Mouse (Mus musculus): ENCODE results near the gene Slc35d1. TPM values are rescaled to one million over a fixed set of nuclear protein-coding genes. Genes with fewer than 3 reads are reported as not detected.

Gene Slc35d1
- total and polyA plus RNA-seq, 3 experiments: 6.0 to 11.5 (median 8.7) TPM

DNA sequence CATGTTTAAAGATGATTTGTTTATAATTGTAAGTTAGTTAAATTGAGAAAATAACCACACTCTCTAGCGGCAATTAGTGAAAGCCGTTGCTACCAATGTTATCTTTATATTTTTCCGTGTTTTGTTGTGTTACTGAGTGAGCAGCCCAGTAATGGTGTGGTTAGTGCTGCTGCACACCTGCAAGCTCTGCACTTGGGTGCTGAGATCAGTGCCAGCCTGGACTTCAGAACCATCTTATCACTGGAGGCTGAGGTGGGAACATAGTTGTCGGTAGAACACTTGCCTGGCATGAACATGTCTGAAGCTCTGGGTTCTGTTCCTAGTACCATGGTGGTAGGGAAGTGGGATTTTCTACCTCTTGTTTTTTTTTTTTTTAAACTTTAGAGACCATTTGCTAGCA, 88.4 kb downstream of the Slc35d1 start:
- Histone ChIP-seq H3K9ac (ENCODE audit: insufficient read depth, low read depth) (no peak overlapping the region), H3K4me1 (ENCODE audit: control insufficient read depth in 1 of 2, insufficient read depth in 2 of 2) (peaks cover 5 to 46% of the 10 kb centered on the region in 2 experiments; a peak in 3 of 4 replicates), H3K36me3 (replicated peaks in 1 of 2; ENCODE audit: control insufficient read depth in 1 of 2, insufficient read depth in 1 of 2, low read length in 1 of 2) (peaks cover 0 to 30% of the 10 kb centered on the region in 2 experiments), H3K27ac (ENCODE audit: insufficient read depth, low read depth) (no peak overlapping the region), H3K9me3 (replicated peaks; ENCODE audit: low read length) (no peaks in the 10 kb centered on the region), H3K79me2 (replicated peaks; ENCODE audit: control insufficient read depth, extremely low read depth, insufficient read depth, poor library complexity, severe bottlenecking) (peaks cover 54% of the 10 kb centered on the region), H3K4me3 (replicated peaks in 1 of 3; ENCODE audit: low read depth in 2 of 3, low read length in 2 of 3, poor library complexity in 1 of 3) (no peak overlapping the region), H3K27me3 (replicated peaks) (no peaks in the 10 kb centered on the region), H3K4me2 (ENCODE audit: insufficient read depth, low read depth, poor library complexity, severe bottlenecking) (no peak overlapping the region)
- dilution Hi-C loops (cut with MboI; ENCODE audit: extremely low pct_ligation_motif_present, extremely low pct_unique_long_range_greater_than_20kb, low sequenced_read_pairs): no loop called here
- DNase-seq (ENCODE audit: extremely low read depth): no peak
- in situ Hi-C loops (cut with MboI; ENCODE audit: low pct_ligation_motif_present, low pct_unique_long_range_greater_than_20kb, low sequenced_read_pairs): no loop called here
- no peak for TF ChIP-seq NRF1 (IDR thresholded peaks at IDR 0.05; ENCODE audit: low read depth, low read length)
- no peak for TF ChIP-seq SIN3A (IDR thresholded peaks at IDR 0.05; ENCODE audit: low read length)
- TF ChIP-seq MEF2A (IDR thresholded peaks at IDR 0.05; ENCODE audit: borderline replicate concordance, low read depth, low read length): no peak
- TF ChIP-seq SMC3 (IDR thresholded peaks at IDR 0.05; ENCODE audit: low read depth, low read length): no peak
- TF ChIP-seq JUN (IDR thresholded peaks at IDR 0.05; ENCODE audit: insufficient read depth, low read depth, low read length): no peak
- TF ChIP-seq POLR2A (IDR thresholded peaks at IDR 0.05; ENCODE audit: low read depth, low read length): no peak

DNA sequence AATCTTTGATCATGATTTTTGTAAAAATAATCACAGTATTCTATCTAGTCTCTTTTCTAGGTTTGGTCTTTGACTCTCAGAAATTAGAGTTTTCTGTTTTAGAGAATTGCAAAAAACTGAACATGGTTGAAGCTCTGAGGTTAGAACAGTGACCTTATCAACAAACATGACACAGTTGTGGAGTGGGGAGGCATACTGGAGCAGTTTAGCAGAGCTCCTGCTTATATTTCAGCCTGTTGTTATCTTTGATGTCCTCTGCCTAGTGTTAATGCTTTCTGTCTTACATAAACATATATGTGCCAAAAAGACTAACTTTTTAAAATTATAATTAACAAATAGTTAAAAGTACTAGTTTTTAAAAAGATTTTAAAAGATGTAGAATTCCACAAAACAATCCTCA, 91.4 kb downstream of the Slc35d1 start:
- dilution Hi-C loops (cut with MboI; ENCODE audit: extremely low pct_ligation_motif_present, extremely low pct_unique_long_range_greater_than_20kb, low sequenced_read_pairs): no loop called here
- in situ Hi-C loops (cut with MboI; ENCODE audit: low pct_ligation_motif_present, low pct_unique_long_range_greater_than_20kb, low sequenced_read_pairs): no loop called here
- H3K4me3 ChIP-seq (replicated peaks in 1 of 3; ENCODE audit: low read depth in 2 of 3, low read length in 2 of 3, poor library complexity in 1 of 3): no peak overlapping the region
- no peak overlapping the region for H3K4me2 ChIP-seq (ENCODE audit: insufficient read depth, low read depth, poor library complexity, severe bottlenecking)
- H3K27ac ChIP-seq (ENCODE audit: insufficient read depth, low read depth): no peak overlapping the region
- H3K9me3 ChIP-seq (replicated peaks; ENCODE audit: low read length): no peaks in the 10 kb centered on the region
- peaks cover 51% of the 10 kb centered on the region for H3K79me2 ChIP-seq (replicated peaks; ENCODE audit: control insufficient read depth, extremely low read depth, insufficient read depth, poor library complexity, severe bottlenecking)
- peaks cover 5 to 57% of the 10 kb centered on the region in 2 experiments; a peak in 3 of 4 replicates for H3K4me1 ChIP-seq (ENCODE audit: control insufficient read depth in 1 of 2, insufficient read depth in 2 of 2)
- no peak for DNase-seq (ENCODE audit: extremely low read depth)
- no peaks in the 10 kb centered on the region for H3K27me3 ChIP-seq (replicated peaks)
- no peak overlapping the region for H3K9ac ChIP-seq (ENCODE audit: insufficient read depth, low read depth)
- TF ChIP-seq ZNF384 (IDR thresholded peaks at IDR 0.05; ENCODE audit: low read depth, low read length) (0 out of 2 replicates have a peak, but pooled peaks have one; percentile 1), ZKSCAN1 (IDR thresholded peaks at IDR 0.05; ENCODE audit: borderline replicate concordance, low read depth, low read length) (no peak)
- peaks cover 0 to 9% of the 10 kb centered on the region in 2 experiments for H3K36me3 ChIP-seq (replicated peaks in 1 of 2; ENCODE audit: control insufficient read depth in 1 of 2, insufficient read depth in 1 of 2, low read length in 1 of 2)

DNA sequence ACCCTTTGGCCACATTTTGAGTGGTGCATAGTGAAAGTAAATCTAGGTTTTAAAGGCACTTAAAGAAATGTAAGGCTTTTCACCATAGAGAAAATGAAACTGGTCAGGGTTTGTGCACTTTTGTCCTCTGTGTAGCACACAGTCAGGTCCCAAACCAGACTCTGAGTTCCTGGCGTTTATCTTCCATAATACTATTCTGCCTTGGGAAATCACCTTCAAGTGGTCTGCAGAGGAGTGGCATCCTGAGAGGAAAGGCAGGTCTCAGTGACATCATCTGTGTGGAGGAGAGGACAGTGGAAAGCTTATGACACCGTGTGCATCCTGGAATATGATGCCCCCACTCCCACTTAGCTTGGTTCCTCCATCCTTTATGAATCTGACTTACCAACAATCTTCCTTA, 91.9 kb downstream of the Slc35d1 start:
- H3K9ac ChIP-seq (ENCODE audit: insufficient read depth, low read depth): peak overlapping the region; percentile 78
- dilution Hi-C loops (cut with MboI; ENCODE audit: extremely low pct_ligation_motif_present, extremely low pct_unique_long_range_greater_than_20kb, low sequenced_read_pairs) (no loop called here), in situ Hi-C loops (cut with MboI; ENCODE audit: low pct_ligation_motif_present, low pct_unique_long_range_greater_than_20kb, low sequenced_read_pairs) (no loop called here)
- TF ChIP-seq ZNF384 (IDR thresholded peaks at IDR 0.05; ENCODE audit: low read depth, low read length) (peak; percentile 43), SIN3A (IDR thresholded peaks at IDR 0.05; ENCODE audit: low read length) (0 out of 2 replicates have a peak, but pooled peaks have one; percentile 14), EP300 (IDR thresholded peaks at IDR 0.05; ENCODE audit: low read length) (peak; percentile 20; the same call in 1 of the 2 replicates), USF1 (IDR thresholded peaks at IDR 0.05; ENCODE audit: low read depth, low read length) (no peak)
- H3K27ac ChIP-seq (ENCODE audit: insufficient read depth, low read depth): no peak overlapping the region
- DNase-seq (ENCODE audit: extremely low read depth): peak; percentile 31
- peaks cover 0 to 8% of the 10 kb centered on the region in 2 experiments for H3K36me3 ChIP-seq (replicated peaks in 1 of 2; ENCODE audit: control insufficient read depth in 1 of 2, insufficient read depth in 1 of 2, low read length in 1 of 2)
- peaks cover 51% of the 10 kb centered on the region for H3K79me2 ChIP-seq (replicated peaks; ENCODE audit: control insufficient read depth, extremely low read depth, insufficient read depth, poor library complexity, severe bottlenecking)
- H3K4me2 ChIP-seq (ENCODE audit: insufficient read depth, low read depth, poor library complexity, severe bottlenecking): peak overlapping the region; percentile 90
- H3K4me1 ChIP-seq (ENCODE audit: control insufficient read depth in 1 of 2, insufficient read depth in 2 of 2): peaks cover 5 to 56% of the 10 kb centered on the region in 2 experiments; a peak in 3 of 4 replicates
- no peaks in the 10 kb centered on the region for H3K9me3 ChIP-seq (replicated peaks; ENCODE audit: low read length)
- no peaks in the 10 kb centered on the region for H3K27me3 ChIP-seq (replicated peaks)
- H3K4me3 ChIP-seq (replicated peaks in 1 of 3; ENCODE audit: low read depth in 2 of 3, low read length in 2 of 3, poor library complexity in 1 of 3): peak overlapping the region; percentile 34 to 42 (median 38)

Data from CH12.LX (cell line).